Mouse (Mus musculus) C2C12 (cell line): ENCODE results near the gene Bmi1. TPM values are rescaled to one million over a fixed set of nuclear protein-coding genes. Genes with fewer than 3 reads are reported as not detected.

Experiments used
- H3K27me3 ChIP-seq: one replicate; pipeline ENCODE4 v1.6.1; 2011; ENCODE audit not compliant: control insufficient read depth, insufficient read depth, insufficient read length
- H3K36me3 ChIP-seq: one replicate; pipeline ENCODE4 v1.6.1; 2011; ENCODE audit not compliant: control insufficient read depth, insufficient read depth
- H3K4me3 ChIP-seq: one replicate; pipeline ENCODE4 v1.5.1; 2011; ENCODE audit warnings: mild to moderate bottlenecking, control low read depth; ENCODE audit not compliant: poor library complexity, insufficient read depth, severe bottlenecking
- H3K79me2 ChIP-seq: one replicate; pipeline ENCODE4 v1.6.1; 2011; ENCODE audit not compliant: control insufficient read depth, insufficient read depth
- H3K79me3 ChIP-seq: one replicate; pipeline ENCODE4 v1.6.1; 2011; ENCODE audit warnings: low read depth, control low read depth
- H3ac ChIP-seq: one replicate; pipeline ENCODE3; 2011; ENCODE audit warnings: low read depth; ENCODE audit not compliant: control insufficient read depth, insufficient read length
- CEBPB ChIP-seq: IDR thresholded peaks from one replicate; pipeline ENCODE4 v1.6.1; 2011; ENCODE audit warnings: low read depth, mild to moderate bottlenecking, control low read depth, moderate library complexity
- CTCF ChIP-seq: IDR thresholded peaks from one replicate; pipeline ENCODE4 v1.5.1; 2011; ENCODE audit not compliant: control insufficient read depth, insufficient read depth, insufficient read length
- FOSL1 ChIP-seq: IDR thresholded peaks from one replicate; pipeline ENCODE4 v1.8.0; 2011; ENCODE audit warnings: mild to moderate bottlenecking, low read length; ENCODE audit not compliant: poor library complexity, insufficient read depth, severe bottlenecking
- MAX ChIP-seq: IDR thresholded peaks from one replicate; pipeline ENCODE4 v1.6.1; 2011; ENCODE audit warnings: mild to moderate bottlenecking, control low read depth
- MYOD1 ChIP-seq: IDR thresholded peaks from one replicate; pipeline ENCODE4 v1.6.1; 2011; ENCODE audit warnings: low read depth; ENCODE audit not compliant: control insufficient read depth, insufficient read length
- MYOG ChIP-seq: IDR thresholded peaks from one replicate; pipeline ENCODE4 v1.6.1; 2011; ENCODE audit not compliant: control insufficient read depth, insufficient read length; ENCODE audit errors: extremely low read depth
- USF1 ChIP-seq: IDR thresholded peaks from one replicate; pipeline ENCODE4 v1.6.1; 2011; ENCODE audit warnings: low read depth, mild to moderate bottlenecking, control low read depth, moderate library complexity
- polyA plus RNA-seq: library from polyadenylated mRNA; unstranded; fragments of >200 nt; fragmentation: generic; extraction: Trizol; gene quantifications from one replicate; pipeline ENCODE4 v1.2.1, GENCODE M21; 2012; ENCODE audit warnings: missing spikeins

The Bmi1 gene
- polyA plus RNA-seq, 1 experiment, result 22.3 TPM

GRCm38 (mm10) chr2:18697591-18698244 is 20.9 kb downstream of the Bmi1 start:
- Histone ChIP-seq H3ac (no peak overlapping the region), H3K4me3 (no peak overlapping the region), H3K79me3 (no peaks in the 10 kb centered on the region), H3K79me2 (no peaks in the 10 kb centered on the region), H3K27me3 (no peaks in the 10 kb centered on the region), H3K36me3 (no peaks in the 10 kb centered on the region)
- no peak for TF ChIP-seq CTCF
- no peak for TF ChIP-seq MYOD1
- TF ChIP-seq USF1, result no peak
- no peak for TF ChIP-seq MYOG
- no peak for TF ChIP-seq CEBPB
- TF ChIP-seq FOSL1, result no peak
- TF ChIP-seq MAX, result no peak

- H3K36me3 ChIP-seq, result no peaks in the 10 kb centered on the region
- no peaks in the 10 kb centered on the region for H3K27me3 ChIP-seq
- no peak overlapping the region for H3K4me3 ChIP-seq
- TF ChIP-seq FOSL1, result no peak
- TF ChIP-seq USF1, result no peak
- TF ChIP-seq CTCF, result no peak
- TF ChIP-seq MYOG, result no peak
- no peak for TF ChIP-seq MAX
- no peak for TF ChIP-seq CEBPB
- no peak for TF ChIP-seq MYOD1
- H3ac ChIP-seq, result no peak overlapping the region
- no peaks in the 10 kb centered on the region for H3K79me3 ChIP-seq
- no peaks in the 10 kb centered on the region for H3K79me2 ChIP-seq
Measured at GRCm38 (mm10) chr2:18698663-18699385, 22.0 kb downstream of the Bmi1 start.

- TF ChIP-seq CEBPB (no peak), FOSL1 (no peak), CTCF (no peak), MYOD1 (no peak), MYOG (no peak), MAX (no peak), USF1 (no peak)
- no peaks in the 10 kb centered on the region for H3K79me3 ChIP-seq
- no peak overlapping the region for H3ac ChIP-seq
- H3K4me3 ChIP-seq, result no peak overlapping the region
- H3K79me2 ChIP-seq, result no peaks in the 10 kb centered on the region
- no peaks in the 10 kb centered on the region for H3K36me3 ChIP-seq
- H3K27me3 ChIP-seq, result no peaks in the 10 kb centered on the region
Measured at GRCm38 (mm10) chr2:18699401-18699990, 22.7 kb downstream of the Bmi1 start.

- H3K79me2 ChIP-seq, result no peaks in the 10 kb centered on the region
- H3K79me3 ChIP-seq, result no peaks in the 10 kb centered on the region
- H3K4me3 ChIP-seq, result no peak overlapping the region
- H3ac ChIP-seq, result no peak overlapping the region
- no peaks in the 10 kb centered on the region for H3K27me3 ChIP-seq
- TF ChIP-seq CTCF, result no peak
- no peaks in the 10 kb centered on the region for H3K36me3 ChIP-seq
Measured at GRCm38 (mm10) chr2:18710356-18710755, 33.5 kb downstream of the Bmi1 start.

- TF ChIP-seq USF1, result no peak
- no peak for TF ChIP-seq FOSL1
- TF ChIP-seq CTCF, result no peak
- TF ChIP-seq MAX, result no peak
- no peak for TF ChIP-seq MYOG
- no peak for TF ChIP-seq CEBPB
- no peak for TF ChIP-seq MYOD1
- Histone ChIP-seq H3K79me2 (no peaks in the 10 kb centered on the region), H3K79me3 (no peaks in the 10 kb centered on the region), H3ac (no peak overlapping the region), H3K36me3 (no peaks in the 10 kb centered on the region), H3K4me3 (no peak overlapping the region), H3K27me3 (no peaks in the 10 kb centered on the region)
Measured at GRCm38 (mm10) chr2:18713071-18713470, 36.3 kb downstream of the Bmi1 start.

- Histone ChIP-seq H3K79me3 (no peaks in the 10 kb centered on the region), H3ac (no peak overlapping the region)
Measured at GRCm38 (mm10) chr2:18714337-18714736, 37.5 kb downstream of the Bmi1 start.

More at GRCm38 (mm10) chr2:18714337-18714736, 37.5 kb downstream of the Bmi1 start:
- Histone ChIP-seq H3K36me3 (no peaks in the 10 kb centered on the region), H3K27me3 (no peaks in the 10 kb centered on the region), H3K4me3 (no peak overlapping the region), H3K79me2 (no peaks in the 10 kb centered on the region)
- TF ChIP-seq MAX (no peak), MYOD1 (no peak), USF1 (no peak), CEBPB (no peak), FOSL1 (no peak), CTCF (no peak), MYOG (no peak)
